In genomic region chr6:32180012-32180358, GRCm38 (mm10) we compare ENCODE assay signal across 25 mouse cellular contexts.
DNase-seq lines count a peak whose midpoint lies in the region; ATAC-seq lines count a peak whose summit lies in the region.
"Had no signal": no experiment of that assay in that cellular context is flagged by ENCODE, and none has a peak within 500 bp of the region (broad histone marks: within the 10 kb centered on the region; RNA-seq: fewer than 3 reads in every experiment).

No protein-coding gene starts in this region.

- WGBS in hindbrain, embryonic 10.5 days, result 80% methylated on average over 5 of the region's 5 CpGs
- WGBS in hindbrain, embryonic 16.5 days, result 83% methylated on average over 5 of the region's 5 CpGs
- 53% methylated on average over 5 of the region's 5 CpGs for WGBS in embryonic facial prominence, embryonic 12.5 days
- 41% methylated on average over 5 of the region's 5 CpGs for WGBS in limb, embryonic 13.5 days

- no peaks in the 10 kb centered on the region for H3K9me3 ChIP-seq in hindbrain, embryonic 10.5 days
- no peaks in the 10 kb centered on the region for H3K9me3 ChIP-seq in hindbrain, embryonic 16.5 days (ENCODE audit: control insufficient read depth, low read length)
- H3K9me3 ChIP-seq in embryonic facial prominence, embryonic 12.5 days, result no peaks in the 10 kb centered on the region
- H3K9me3 ChIP-seq in limb, embryonic 13.5 days, result no peaks in the 10 kb centered on the region
- H3K9me3 ChIP-seq: hindbrain, embryonic 15.5 days; intestine, embryonic 15.5 days; neural tube, embryonic 12.5 days; stomach, embryonic 15.5 days had no signal

- H3K4me3 ChIP-seq in hindbrain, embryonic 10.5 days, result no peak overlapping the region
- H3K4me3 ChIP-seq in hindbrain, embryonic 16.5 days (ENCODE audit: low read length), result no peak overlapping the region
- no peak overlapping the region for H3K4me3 ChIP-seq in embryonic facial prominence, embryonic 12.5 days
- H3K4me3 ChIP-seq in limb, embryonic 13.5 days, result no peak overlapping the region
- H3K4me3 ChIP-seq: erythroblast, embryonic 14.5 days; hindbrain, embryonic 15.5 days; intestine, embryonic 15.5 days; neural tube, embryonic 12.5 days; stomach, embryonic 15.5 days had no signal

- H3K4me2 ChIP-seq in hindbrain, embryonic 16.5 days (ENCODE audit: low read length), result no peak overlapping the region
- H3K4me2 ChIP-seq in embryonic facial prominence, embryonic 12.5 days (replicated peaks), result no peak overlapping the region
- peak overlapping the region; percentile 25; the same call in 1 of the 2 replicates for H3K4me2 ChIP-seq in limb, embryonic 13.5 days (replicated peaks)
- H3K4me2 ChIP-seq: hindbrain, embryonic 15.5 days; intestine, embryonic 15.5 days; liver, embryonic 11.5 days; neural tube, embryonic 12.5 days; stomach, embryonic 15.5 days had no signal

- 0 out of 2 replicates have a peak overlapping the region, but pooled peaks have one; percentile 29 for H3K27ac ChIP-seq in hindbrain, embryonic 10.5 days
- no peak overlapping the region for H3K27ac ChIP-seq in hindbrain, embryonic 16.5 days (ENCODE audit: low read depth, low read length)
- H3K27ac ChIP-seq in embryonic facial prominence, embryonic 12.5 days, result no peak overlapping the region
- H3K27ac ChIP-seq in limb, embryonic 13.5 days, result peak overlapping the region; percentile 79
- H3K27ac ChIP-seq: hindbrain, embryonic 15.5 days; intestine, embryonic 15.5 days; neural tube, embryonic 12.5 days; stomach, embryonic 15.5 days had no signal

- ATAC-seq in hindbrain, embryonic 16.5 days, result no peak
- ATAC-seq in embryonic facial prominence, embryonic 12.5 days (ENCODE audit: insufficient number of reproducible peaks, insufficient read depth, low FRiP score, low TSS enrichment), result 0 out of 2 replicates have a peak, but pooled peaks have one; percentile 30
- peak; percentile 45; the same call in 1 of the 2 replicates for ATAC-seq in limb, embryonic 13.5 days (ENCODE audit: low FRiP score, low read depth)
- ATAC-seq: intestine, embryonic 15.5 days; liver, postnatal 0 days; Patski had no signal

- intact Hi-C loops in left cerebral cortex, postnatal 36 days (cut with DNase I), result loop anchor here (10.0 kb wide), 2 partner anchors 245 to 405 kb away; partner anchors contain the start of gene Plxna4

- peaks cover 15% of the 10 kb centered on the region for H3K4me1 ChIP-seq in hindbrain, embryonic 10.5 days (replicated peaks)
- H3K4me1 ChIP-seq in hindbrain, embryonic 16.5 days (ENCODE audit: control insufficient read depth, insufficient read depth, low read depth, low read length), result no peaks in the 10 kb centered on the region
- H3K4me1 ChIP-seq in embryonic facial prominence, embryonic 12.5 days, result peaks cover 17% of the 10 kb centered on the region
- H3K4me1 ChIP-seq in limb, embryonic 13.5 days, result peaks cover 23% of the 10 kb centered on the region
- H3K4me1 ChIP-seq: hindbrain, embryonic 15.5 days; intestine, embryonic 15.5 days; stomach, embryonic 15.5 days had no signal

- no peak overlapping the region for H3K9ac ChIP-seq in hindbrain, embryonic 16.5 days (ENCODE audit: low read depth, low read length)
- H3K9ac ChIP-seq in embryonic facial prominence, embryonic 12.5 days, result no peak overlapping the region
- no peak overlapping the region for H3K9ac ChIP-seq in limb, embryonic 13.5 days
- H3K9ac ChIP-seq: hindbrain, embryonic 15.5 days; intestine, embryonic 15.5 days; liver, postnatal 0 days; neural tube, embryonic 12.5 days; stomach, embryonic 15.5 days had no signal

- DNase-seq in cerebellum, postnatal 14 days, result peak; percentile 35 to 39
- no peak for DNase-seq in cerebellum, adult 11 months
- DNase-seq in hindbrain, embryonic 10.5 days (ENCODE audit: low spot score), result no peak
- no peak for DNase-seq in left cerebral cortex, adult 11 months (ENCODE audit: low spot score)
- no peak for DNase-seq in left cerebral cortex, postnatal 36 days (ENCODE audit: low spot score in 2 of 2)
- DNase-seq: adrenal gland, postnatal 36 days; cerebellum, adult 11-12 months; cerebellum, postnatal 36 days; heart, postnatal 4 days; kidney, adult 8-10 months; kidney, postnatal 10 days; liver, postnatal 0 days; midbrain, embryonic 14.5 days; right cerebral cortex, postnatal 25 days; thymus, postnatal 36 days had no signal

- no peaks in the 10 kb centered on the region; the same call in 1 of the 2 replicates for H3K27me3 ChIP-seq in hindbrain, embryonic 10.5 days (ENCODE audit: insufficient read depth, poor library complexity, severe bottlenecking)
- no peaks in the 10 kb centered on the region for H3K27me3 ChIP-seq in hindbrain, embryonic 16.5 days (replicated peaks; ENCODE audit: control insufficient read depth, insufficient read depth, low read length)
- H3K27me3 ChIP-seq in embryonic facial prominence, embryonic 12.5 days, result no peaks in the 10 kb centered on the region
- peaks cover 4% of the 10 kb centered on the region; the same call in 1 of the 2 replicates for H3K27me3 ChIP-seq in limb, embryonic 13.5 days
- H3K27me3 ChIP-seq: hindbrain, embryonic 15.5 days; intestine, embryonic 15.5 days; neural tube, embryonic 12.5 days; Patski; stomach, embryonic 15.5 days had no signal

- peaks cover under 1% of the 10 kb centered on the region; the same call in 1 of the 2 replicates for H3K36me3 ChIP-seq in hindbrain, embryonic 10.5 days
- peaks cover 8% of the 10 kb centered on the region for H3K36me3 ChIP-seq in hindbrain, embryonic 16.5 days (ENCODE audit: control insufficient read depth, insufficient read depth, low read length)
- no peaks in the 10 kb centered on the region for H3K36me3 ChIP-seq in embryonic facial prominence, embryonic 12.5 days
- H3K36me3 ChIP-seq in limb, embryonic 13.5 days, result peaks cover 2% of the 10 kb centered on the region
- H3K36me3 ChIP-seq: intestine, embryonic 15.5 days; stomach, embryonic 15.5 days had no signal

Comparison
In these comparisons a context has a peak if more than half of its experiments do, and no peak if none do; other contexts are left out.
1. DNase-seq: peak in cerebellum, postnatal 14 days (2 of 2); none in cerebellum, adult 11 months (single experiment), hindbrain, embryonic 10.5 days (single experiment), left cerebral cortex, adult 11 months (single experiment) and left cerebral cortex, postnatal 36 days (0 of 2).
2. H3K27ac ChIP-seq: peak in hindbrain, embryonic 10.5 days (single experiment) and limb, embryonic 13.5 days (single experiment); none in hindbrain, embryonic 16.5 days (single experiment) and embryonic facial prominence, embryonic 12.5 days (single experiment).